Mouse (Mus musculus): ENCODE results near the gene Mms22l. TPM values are rescaled to one million over a fixed set of nuclear protein-coding genes. Genes with fewer than 3 reads are reported as not detected.
A peak's percentile ranks its signal among the peaks of the same experiment; 100 is the strongest.

Gene Mms22l
- polyA plus RNA-seq, 1 experiment from 2014 or later = 2.7 TPM

- Histone ChIP-seq H3K9ac (replicated peaks; ENCODE audit: low read depth) (no peak overlapping the region), H3K4me1 (ENCODE audit: insufficient read depth, low read depth, low read length) (no peaks in the 10 kb centered on the region), H3K9me3 (ENCODE audit: low read length) (no peaks in the 10 kb centered on the region), H3K4me2 (replicated peaks; ENCODE audit: low read depth, low read length) (no peak overlapping the region), H3K4me3 (ENCODE audit: low read depth, low read length) (no peak overlapping the region), H3K27ac (ENCODE audit: low read length) (no peak overlapping the region), H3K27me3 (replicated peaks; ENCODE audit: insufficient read depth, low read length) (no peaks in the 10 kb centered on the region), H3K36me3 (ENCODE audit: insufficient read depth, low read length) (no peaks in the 10 kb centered on the region)
- WGBS = 82% methylated on average over 3 of the region's 3 CpGs
- TF ChIP-seq EP300 (IDR thresholded peaks at IDR 0.05) (no peak), CTCF (IDR thresholded peaks at IDR 0.05) (no peak)
- DNase-seq (ENCODE audit: low spot score) (no peak), ATAC-seq (no peak)
Observed at GRCm38 (mm10) chr4:24609085-24609484, 112.8 kb downstream of the Mms22l start.

- 99% methylated on average over 2 of the region's 2 CpGs for WGBS
- no peak for DNase-seq (ENCODE audit: low spot score)
- no peaks in the 10 kb centered on the region for H3K4me1 ChIP-seq (ENCODE audit: insufficient read depth, low read depth, low read length)
Observed at GRCm38 (mm10) chr4:24609564-24609963, 113.3 kb downstream of the Mms22l start.

GRCm38 (mm10) chr4:24620005-24620404 is 123.8 kb downstream of the Mms22l start:
- peak; percentile 35 for ATAC-seq
- WGBS = 29% methylated on average over 6 of the region's 6 CpGs
- no peak overlapping the region for H3K27ac ChIP-seq (ENCODE audit: low read length)
- DNase-seq (ENCODE audit: low spot score) = peak; percentile 16
- no peak overlapping the region for H3K4me2 ChIP-seq (replicated peaks; ENCODE audit: low read depth, low read length)
- no peaks in the 10 kb centered on the region for H3K36me3 ChIP-seq (ENCODE audit: insufficient read depth, low read length)
- TF ChIP-seq EP300 (IDR thresholded peaks at IDR 0.05) = no peak
- no peak for TF ChIP-seq CTCF (IDR thresholded peaks at IDR 0.05)
- no peaks in the 10 kb centered on the region for H3K27me3 ChIP-seq (replicated peaks; ENCODE audit: insufficient read depth, low read length)
- no peak overlapping the region for H3K4me3 ChIP-seq (ENCODE audit: low read depth, low read length)
- no peaks in the 10 kb centered on the region for H3K4me1 ChIP-seq (ENCODE audit: insufficient read depth, low read depth, low read length)
- no peak overlapping the region for H3K9ac ChIP-seq (replicated peaks; ENCODE audit: low read depth)
- no peaks in the 10 kb centered on the region for H3K9me3 ChIP-seq (ENCODE audit: low read length)

More at GRCm38 (mm10) chr4:24609564-24609963, 113.3 kb downstream of the Mms22l start:
- H3K9me3 ChIP-seq (ENCODE audit: low read length) = no peaks in the 10 kb centered on the region
- H3K27me3 ChIP-seq (replicated peaks; ENCODE audit: insufficient read depth, low read length) = no peaks in the 10 kb centered on the region
- H3K9ac ChIP-seq (replicated peaks; ENCODE audit: low read depth) = no peak overlapping the region
- no peak for ATAC-seq
- no peak overlapping the region for H3K4me3 ChIP-seq (ENCODE audit: low read depth, low read length)
- TF ChIP-seq EP300 (IDR thresholded peaks at IDR 0.05) (no peak), CTCF (IDR thresholded peaks at IDR 0.05) (no peak)
- H3K27ac ChIP-seq (ENCODE audit: low read length) = no peak overlapping the region
- no peaks in the 10 kb centered on the region for H3K36me3 ChIP-seq (ENCODE audit: insufficient read depth, low read length)
- no peak overlapping the region for H3K4me2 ChIP-seq (replicated peaks; ENCODE audit: low read depth, low read length)

GRCm38 (mm10) chr4:24620440-24620839 is 124.2 kb downstream of the Mms22l start:
- TF ChIP-seq EP300 (IDR thresholded peaks at IDR 0.05) (no peak), CTCF (IDR thresholded peaks at IDR 0.05) (no peak)
- no peaks in the 10 kb centered on the region for H3K36me3 ChIP-seq (ENCODE audit: insufficient read depth, low read length)
- DNase-seq (ENCODE audit: low spot score) = peak; percentile 8
- no peaks in the 10 kb centered on the region for H3K4me1 ChIP-seq (ENCODE audit: insufficient read depth, low read depth, low read length)
- WGBS = 66% methylated on average over 5 of the region's 5 CpGs
- H3K9ac ChIP-seq (replicated peaks; ENCODE audit: low read depth) = no peak overlapping the region
- ATAC-seq = no peak
- no peaks in the 10 kb centered on the region for H3K27me3 ChIP-seq (replicated peaks; ENCODE audit: insufficient read depth, low read length)
- no peak overlapping the region for H3K4me3 ChIP-seq (ENCODE audit: low read depth, low read length)
- no peak overlapping the region for H3K4me2 ChIP-seq (replicated peaks; ENCODE audit: low read depth, low read length)
- no peak overlapping the region for H3K27ac ChIP-seq (ENCODE audit: low read length)
- no peaks in the 10 kb centered on the region for H3K9me3 ChIP-seq (ENCODE audit: low read length)

- Histone ChIP-seq H3K27me3 (replicated peaks; ENCODE audit: insufficient read depth, low read length) (no peaks in the 10 kb centered on the region), H3K4me2 (replicated peaks; ENCODE audit: low read depth, low read length) (no peak overlapping the region), H3K27ac (ENCODE audit: low read length) (no peak overlapping the region), H3K36me3 (ENCODE audit: insufficient read depth, low read length) (no peaks in the 10 kb centered on the region), H3K4me3 (ENCODE audit: low read depth, low read length) (no peak overlapping the region), H3K9me3 (ENCODE audit: low read length) (no peaks in the 10 kb centered on the region), H3K9ac (replicated peaks; ENCODE audit: low read depth) (no peak overlapping the region), H3K4me1 (ENCODE audit: insufficient read depth, low read depth, low read length) (no peaks in the 10 kb centered on the region)
- 66% methylated on average over 9 of the region's 9 CpGs for WGBS
- DNase-seq (ENCODE audit: low spot score) (no peak), ATAC-seq (no peak)
- TF ChIP-seq EP300 (IDR thresholded peaks at IDR 0.05) = no peak
- no peak for TF ChIP-seq CTCF (IDR thresholded peaks at IDR 0.05)
Observed at GRCm38 (mm10) chr4:24621422-24622187, 125.4 kb downstream of the Mms22l start.

GRCm38 (mm10) chr4:24625951-24626584 is 129.8 kb downstream of the Mms22l start:
- Histone ChIP-seq H3K9me3 (ENCODE audit: low read length) (no peaks in the 10 kb centered on the region), H3K4me1 (ENCODE audit: insufficient read depth, low read depth, low read length) (no peaks in the 10 kb centered on the region), H3K9ac (replicated peaks; ENCODE audit: low read depth) (no peak overlapping the region), H3K4me3 (ENCODE audit: low read depth, low read length) (no peak overlapping the region), H3K27ac (ENCODE audit: low read length) (no peak overlapping the region), H3K36me3 (ENCODE audit: insufficient read depth, low read length) (no peaks in the 10 kb centered on the region), H3K4me2 (replicated peaks; ENCODE audit: low read depth, low read length) (no peak overlapping the region), H3K27me3 (replicated peaks; ENCODE audit: insufficient read depth, low read length) (no peaks in the 10 kb centered on the region)
- DNase-seq (ENCODE audit: low spot score) (no peak), ATAC-seq (no peak)
- WGBS = 53% methylated on average over 13 of the region's 13 CpGs
- no peak for TF ChIP-seq EP300 (IDR thresholded peaks at IDR 0.05)
- TF ChIP-seq CTCF (IDR thresholded peaks at IDR 0.05) = no peak

All from lung, postnatal 0 days (tissue).